In genomic region chr3:84090982-84091381, GRCm38 (mm10) we compare ENCODE assay signal across 8 mouse cellular contexts. TPM values are rescaled to one million over a fixed set of nuclear protein-coding genes. Genes with fewer than 3 reads are reported as not detected.
DNase-seq lines count a peak whose midpoint lies in the region; ATAC-seq and TF ChIP-seq lines count a peak whose summit lies in the region.

No protein-coding gene starts in this region.

- H3K4me3 ChIP-seq in hindbrain, embryonic 11.5 days (ENCODE audit: low read depth, low read length) = no peak overlapping the region
- H3K4me3 ChIP-seq in hindbrain, embryonic 16.5 days (ENCODE audit: low read length) = no peak overlapping the region
- H3K4me3 ChIP-seq in liver, postnatal 0 days (ENCODE audit: low read depth, low read length) = no peak overlapping the region

- no peaks in the 10 kb centered on the region for H3K27me3 ChIP-seq in hindbrain, embryonic 11.5 days (ENCODE audit: control insufficient read depth, insufficient read depth, low read length)
- no peaks in the 10 kb centered on the region for H3K27me3 ChIP-seq in hindbrain, embryonic 16.5 days (replicated peaks; ENCODE audit: control insufficient read depth, insufficient read depth, low read length)
- H3K27me3 ChIP-seq in liver, postnatal 0 days (ENCODE audit: insufficient read depth, low read length) = no peaks in the 10 kb centered on the region

- H3K27ac ChIP-seq in hindbrain, embryonic 11.5 days (ENCODE audit: low read depth, low read length) = no peak overlapping the region
- H3K27ac ChIP-seq in hindbrain, embryonic 16.5 days (ENCODE audit: low read depth, low read length) = no peak overlapping the region
- H3K27ac ChIP-seq in liver, postnatal 0 days (ENCODE audit: low read depth) = no peak overlapping the region

- no peaks in the 10 kb centered on the region for H3K9me3 ChIP-seq in hindbrain, embryonic 11.5 days (ENCODE audit: control insufficient read depth, low read length)
- H3K9me3 ChIP-seq in hindbrain, embryonic 16.5 days (ENCODE audit: control insufficient read depth, low read length) = no peaks in the 10 kb centered on the region
- no peaks in the 10 kb centered on the region for H3K9me3 ChIP-seq in liver, postnatal 0 days (ENCODE audit: low read length)

- TF ChIP-seq EP300 in liver, postnatal 0 days (IDR thresholded peaks at IDR 0.05; ENCODE audit: low read depth) = no peak

- DNase-seq in hindbrain, embryonic 11.5 days (ENCODE audit: low spot score) = peak; percentile 13
- peak; percentile 26 for DNase-seq in NIH3T3 (ENCODE audit: low read depth)
- DNase-seq in embryo, embryonic 10.5 days (ENCODE audit: low spot score) = peak; percentile 51
- peak; percentile 27 for DNase-seq in liver, postnatal 0 days
- peak; percentile 24 to 31 for DNase-seq in thymus, postnatal 36 days
- no peak for DNase-seq in layer of hippocampus, postnatal 36 days
- DNase-seq in gastrocnemius, adult 18-20 months (ENCODE audit: low spot score) = no peak

- H3K36me3 ChIP-seq in hindbrain, embryonic 11.5 days (ENCODE audit: control insufficient read depth, insufficient read depth, low read length) = no peaks in the 10 kb centered on the region
- H3K36me3 ChIP-seq in hindbrain, embryonic 16.5 days (ENCODE audit: control insufficient read depth, insufficient read depth, low read length) = no peaks in the 10 kb centered on the region
- H3K36me3 ChIP-seq in liver, postnatal 0 days (replicated peaks; ENCODE audit: insufficient read depth, low read length) = no peaks in the 10 kb centered on the region

- no peak overlapping the region for H3K9ac ChIP-seq in hindbrain, embryonic 11.5 days (ENCODE audit: low read depth, low read length)
- H3K9ac ChIP-seq in hindbrain, embryonic 16.5 days (ENCODE audit: low read depth, low read length) = no peak overlapping the region
- no peak overlapping the region for H3K9ac ChIP-seq in liver, postnatal 0 days (replicated peaks)

- H3K4me1 ChIP-seq in hindbrain, embryonic 11.5 days (replicated peaks; ENCODE audit: control insufficient read depth, insufficient read depth, low read length) = no peaks in the 10 kb centered on the region
- no peaks in the 10 kb centered on the region for H3K4me1 ChIP-seq in hindbrain, embryonic 16.5 days (ENCODE audit: control insufficient read depth, insufficient read depth, low read depth, low read length)
- H3K4me1 ChIP-seq in liver, postnatal 0 days (ENCODE audit: insufficient read depth) = no peaks in the 10 kb centered on the region

- TF ChIP-seq CTCF in liver, postnatal 0 days (IDR thresholded peaks at IDR 0.05; ENCODE audit: low read depth) = peak; percentile 55

- no peak overlapping the region for H3K4me2 ChIP-seq in hindbrain, embryonic 11.5 days (replicated peaks; ENCODE audit: low read depth, low read length)
- no peak overlapping the region for H3K4me2 ChIP-seq in hindbrain, embryonic 16.5 days (ENCODE audit: low read length)
- no peak overlapping the region for H3K4me2 ChIP-seq in liver, postnatal 0 days (ENCODE audit: low read depth, low read length)

- no peak for ATAC-seq in hindbrain, embryonic 11.5 days (ENCODE audit: low FRiP score)
- no peak for ATAC-seq in hindbrain, embryonic 16.5 days
- no peak for ATAC-seq in liver, postnatal 0 days

- 37% methylated on average over 2 of the region's 2 CpGs for whole genome bisulfite sequencing in hindbrain, embryonic 11.5 days
- WGBS in hindbrain, embryonic 16.5 days = 34% methylated on average over 2 of the region's 2 CpGs
- WGBS in liver, postnatal 0 days (ENCODE audit: insufficient replicate concordance) = 38% methylated on average over 2 of the region's 2 CpGs

RNA-seq across cellular contexts. Expression of gene Tmem131l, which starts 51.0 kb away (rescaled TPM):
- polyA plus RNA-seq in hindbrain, embryonic 11.5 days (2014; fragmentation: Nextera tagmentation; extraction: Ambion mirVana) = 75.8 and 89.0 TPM in 2 replicates
- polyA plus RNA-seq in hindbrain, embryonic 16.5 days (2015; fragmentation: Nextera tagmentation; extraction: Ambion mirVana) = 34.6 and 45.2 TPM in 2 replicates
- polyA plus RNA-seq in liver, postnatal 0 days (2015; fragmentation: Nextera tagmentation; extraction: Ambion mirVana) = 19.1 and 20.2 TPM in 2 replicates
- 10 to 100 TPM; 30.8 to 37.4 TPM for total RNA-seq in layer of hippocampus, postnatal 36 days (2021)
- 10 to 100 TPM; 10.6 to 13.5 TPM for total RNA-seq in gastrocnemius, adult 18-20 months (2021)

Comparison
In these comparisons a context has a peak if more than half of its experiments do, and no peak if none do; other contexts are left out.
1. DNase-seq: peak in hindbrain, embryonic 11.5 days (single experiment), NIH3T3 (single experiment), embryo, embryonic 10.5 days (single experiment), liver, postnatal 0 days (single experiment) and thymus, postnatal 36 days (2 of 2); none in layer of hippocampus, postnatal 36 days (0 of 2) and gastrocnemius, adult 18-20 months (single experiment).